Mouse (Mus musculus): Measurements from ENCODE around the gene Blzf1. TPM values are rescaled to one million over a fixed set of nuclear protein-coding genes. Genes with fewer than 3 reads are reported as not detected.

The Blzf1 gene
- 27.8 and 30.2 TPM in 2 replicates for polyA plus RNA-seq (2015; fragmentation: Nextera tagmentation; extraction: Ambion mirVana)

DNA sequence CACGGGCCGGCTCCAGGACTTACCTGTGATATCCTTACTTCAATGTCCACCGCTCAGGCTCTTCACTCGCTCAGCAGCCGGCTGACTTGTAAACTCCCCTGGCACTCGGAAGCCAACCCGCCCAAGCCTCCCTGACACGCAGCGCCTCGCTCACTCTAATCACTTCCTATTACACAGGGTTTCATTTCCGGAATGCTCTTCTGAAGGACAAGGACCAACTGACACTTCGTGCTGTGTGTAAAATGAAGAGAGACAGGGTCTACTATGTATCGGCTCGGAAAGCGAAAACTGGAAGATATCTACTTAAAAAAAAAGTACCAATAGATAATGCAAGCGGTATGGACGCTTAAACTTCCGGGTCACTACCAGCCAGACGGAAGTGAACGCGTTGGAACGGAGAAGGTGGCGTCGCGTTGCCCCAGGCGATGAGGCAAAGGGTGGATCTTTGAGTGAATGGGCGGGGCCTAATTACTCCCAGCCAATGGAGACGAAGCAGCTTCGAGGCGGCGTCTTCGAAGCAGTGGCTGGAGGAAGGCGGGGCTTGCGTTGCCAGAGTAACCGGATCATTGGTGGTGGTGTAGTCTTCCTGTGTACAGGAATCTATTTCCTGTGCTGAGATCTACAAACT, at the start of gene Blzf1:
TSS of gene Blzf1 (minus strand) at position 366 of the 628 bp plus-strand sequence.
- no peaks in the 10 kb centered on the region for H3K9me3 ChIP-seq (replicated peaks; ENCODE audit: control insufficient read depth, low read length)
- H3K4me2 ChIP-seq (ENCODE audit: low read depth, low read length), result peak within 1 kb of the TSS; percentile 76
- under 1% methylated on average over 35 of the region's 35 CpGs for WGBS
- peak; percentile 98 for ATAC-seq (replicated peaks; ENCODE audit: extremely low read depth, insufficient read depth, low FRiP score)
- H3K4me3 ChIP-seq (ENCODE audit: low read length), result peak within 1 kb of the TSS; percentile 81
- peaks cover 6% of the 10 kb centered on the region for H3K36me3 ChIP-seq (ENCODE audit: control insufficient read depth, insufficient read depth)
- H3K27me3 ChIP-seq (ENCODE audit: control insufficient read depth, insufficient read depth, low read length), result no peaks in the 10 kb centered on the region
- H3K27ac ChIP-seq (ENCODE audit: low read length), result peak within 1 kb of the TSS; percentile 66
- peaks cover 12% of the 10 kb centered on the region for H3K4me1 ChIP-seq (ENCODE audit: control insufficient read depth, insufficient read depth, low read length)
- peak within 1 kb of the TSS; percentile 82 for H3K9ac ChIP-seq (ENCODE audit: low read length)

DNA sequence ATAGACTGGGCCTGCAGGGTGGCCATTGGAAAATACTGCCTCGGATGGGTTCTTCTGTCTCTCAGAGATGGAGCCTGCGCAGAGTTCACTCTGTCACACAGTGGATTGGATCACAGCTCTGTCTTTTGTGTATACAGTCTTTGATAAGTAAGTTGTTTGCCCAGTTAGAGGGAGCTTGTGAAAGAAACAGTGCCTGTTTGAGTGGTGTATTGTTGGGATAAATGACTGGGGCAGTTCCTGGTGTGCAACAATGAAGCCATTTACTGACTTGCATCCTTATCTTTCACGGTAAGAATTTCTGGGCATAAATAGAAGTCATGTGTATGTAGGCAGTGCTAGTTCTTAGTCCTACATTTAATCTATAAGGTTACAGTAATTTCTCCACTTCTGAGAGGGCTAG, 46.2 kb upstream of the Blzf1 start:
- ATAC-seq (replicated peaks; ENCODE audit: extremely low read depth, insufficient read depth, low FRiP score), result no peak
- Histone ChIP-seq H3K36me3 (ENCODE audit: control insufficient read depth, insufficient read depth) (peaks cover 3% of the 10 kb centered on the region; the same call in 1 of the 2 replicates), H3K9ac (ENCODE audit: low read length) (no peak overlapping the region), H3K27ac (ENCODE audit: low read length) (no peak overlapping the region), H3K4me2 (ENCODE audit: low read depth, low read length) (no peak overlapping the region), H3K9me3 (replicated peaks; ENCODE audit: control insufficient read depth, low read length) (no peaks in the 10 kb centered on the region), H3K4me3 (ENCODE audit: low read length) (no peak overlapping the region), H3K27me3 (ENCODE audit: control insufficient read depth, insufficient read depth, low read length) (no peaks in the 10 kb centered on the region), H3K4me1 (ENCODE audit: control insufficient read depth, insufficient read depth, low read length) (no peaks in the 10 kb centered on the region)
- 53% methylated on average over 3 of the region's 3 CpGs for WGBS

DNA sequence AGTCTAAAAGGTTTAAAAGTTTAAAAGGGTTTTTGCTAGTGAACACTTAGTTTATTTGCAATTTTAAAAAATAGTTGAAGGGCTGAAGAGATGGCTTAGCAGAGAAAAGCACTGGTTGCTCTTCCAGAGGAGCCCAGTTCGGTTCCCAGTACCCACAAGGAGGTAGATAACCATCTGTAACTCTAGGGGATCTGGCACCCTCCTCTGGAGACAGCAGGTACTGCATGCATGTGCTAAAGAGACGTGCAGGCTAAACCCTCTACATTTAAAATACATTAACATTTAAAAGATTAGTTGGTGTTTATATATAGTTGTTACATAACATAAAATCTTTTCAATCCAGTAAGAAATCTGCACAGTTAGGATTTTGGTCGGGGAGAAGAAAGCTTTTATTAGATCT, 34.9 kb upstream of the Blzf1 start:
- Histone ChIP-seq H3K4me2 (ENCODE audit: low read depth, low read length) (no peak overlapping the region), H3K36me3 (ENCODE audit: control insufficient read depth, insufficient read depth) (peaks cover 7% of the 10 kb centered on the region; the same call in 1 of the 2 replicates), H3K9ac (ENCODE audit: low read length) (no peak overlapping the region), H3K27me3 (ENCODE audit: control insufficient read depth, insufficient read depth, low read length) (no peaks in the 10 kb centered on the region), H3K9me3 (replicated peaks; ENCODE audit: control insufficient read depth, low read length) (no peaks in the 10 kb centered on the region), H3K4me1 (ENCODE audit: control insufficient read depth, insufficient read depth, low read length) (peaks cover 5% of the 10 kb centered on the region), H3K4me3 (ENCODE audit: low read length) (no peak overlapping the region), H3K27ac (ENCODE audit: low read length) (no peak overlapping the region)
- ATAC-seq (replicated peaks; ENCODE audit: extremely low read depth, insufficient read depth, low FRiP score), result no peak
- WGBS, result 88% methylated on average over 3 of the region's 3 CpGs

DNA sequence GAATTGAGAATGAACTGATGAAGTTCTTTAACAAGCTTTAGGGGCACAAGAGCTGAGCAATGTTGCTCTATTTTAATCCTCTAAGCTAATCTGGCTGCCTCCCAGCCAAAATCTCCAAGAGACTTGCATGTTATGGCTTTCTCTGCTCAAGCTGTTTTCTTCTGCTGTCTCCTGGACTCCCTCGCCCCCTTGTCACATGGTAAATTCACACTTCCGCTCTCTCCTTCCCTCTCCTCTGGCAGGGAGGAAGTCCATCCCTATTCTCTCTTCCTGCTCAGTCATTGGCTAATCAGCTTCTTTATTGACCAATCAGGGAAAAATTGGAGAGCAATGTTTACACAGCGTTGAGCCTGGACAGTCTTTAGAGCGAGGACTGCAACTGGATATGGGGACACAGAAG, 28.6 kb upstream of the Blzf1 start:
- Histone ChIP-seq H3K36me3 (ENCODE audit: control insufficient read depth, insufficient read depth) (peaks cover 11% of the 10 kb centered on the region; the same call in 1 of the 2 replicates), H3K9me3 (replicated peaks; ENCODE audit: control insufficient read depth, low read length) (no peaks in the 10 kb centered on the region), H3K4me2 (ENCODE audit: low read depth, low read length) (no peak overlapping the region), H3K27me3 (ENCODE audit: control insufficient read depth, insufficient read depth, low read length) (no peaks in the 10 kb centered on the region), H3K27ac (ENCODE audit: low read length) (no peak overlapping the region), H3K9ac (ENCODE audit: low read length) (no peak overlapping the region), H3K4me3 (ENCODE audit: low read length) (no peak overlapping the region), H3K4me1 (ENCODE audit: control insufficient read depth, insufficient read depth, low read length) (peaks cover 5% of the 10 kb centered on the region)
- no peak for ATAC-seq (replicated peaks; ENCODE audit: extremely low read depth, insufficient read depth, low FRiP score)
- 75% methylated on average over 4 of the region's 4 CpGs for WGBS

DNA sequence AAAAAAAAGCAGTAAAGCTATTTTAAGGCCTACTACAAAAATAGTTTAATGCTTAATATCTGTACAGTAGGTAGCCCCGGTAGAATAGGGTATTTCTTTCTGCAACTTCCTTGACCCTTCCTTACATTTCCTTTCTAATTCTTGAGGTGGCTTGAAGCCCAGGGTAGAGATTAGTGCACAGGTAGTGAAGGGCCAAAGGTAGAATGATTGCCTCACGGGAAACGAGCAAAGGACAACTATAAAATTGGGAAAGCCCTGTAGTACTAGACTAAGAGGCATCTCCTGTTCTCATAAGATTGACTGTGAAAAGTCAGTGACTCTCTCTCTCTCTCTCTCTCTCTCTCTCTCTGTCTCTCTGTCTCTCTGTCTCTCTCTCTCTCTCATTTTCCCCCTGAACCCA, 28.1 kb upstream of the Blzf1 start:
- Histone ChIP-seq H3K9me3 (replicated peaks; ENCODE audit: control insufficient read depth, low read length) (no peaks in the 10 kb centered on the region), H3K4me1 (ENCODE audit: control insufficient read depth, insufficient read depth, low read length) (peaks cover 5% of the 10 kb centered on the region), H3K27ac (ENCODE audit: low read length) (no peak overlapping the region), H3K4me3 (ENCODE audit: low read length) (no peak overlapping the region), H3K9ac (ENCODE audit: low read length) (no peak overlapping the region), H3K27me3 (ENCODE audit: control insufficient read depth, insufficient read depth, low read length) (no peaks in the 10 kb centered on the region), H3K4me2 (ENCODE audit: low read depth, low read length) (no peak overlapping the region), H3K36me3 (ENCODE audit: control insufficient read depth, insufficient read depth) (peaks cover 9% of the 10 kb centered on the region; the same call in 1 of the 2 replicates)
- no peak for ATAC-seq (replicated peaks; ENCODE audit: extremely low read depth, insufficient read depth, low FRiP score)
- 86% methylated on average over 3 of the region's 3 CpGs for WGBS

DNA sequence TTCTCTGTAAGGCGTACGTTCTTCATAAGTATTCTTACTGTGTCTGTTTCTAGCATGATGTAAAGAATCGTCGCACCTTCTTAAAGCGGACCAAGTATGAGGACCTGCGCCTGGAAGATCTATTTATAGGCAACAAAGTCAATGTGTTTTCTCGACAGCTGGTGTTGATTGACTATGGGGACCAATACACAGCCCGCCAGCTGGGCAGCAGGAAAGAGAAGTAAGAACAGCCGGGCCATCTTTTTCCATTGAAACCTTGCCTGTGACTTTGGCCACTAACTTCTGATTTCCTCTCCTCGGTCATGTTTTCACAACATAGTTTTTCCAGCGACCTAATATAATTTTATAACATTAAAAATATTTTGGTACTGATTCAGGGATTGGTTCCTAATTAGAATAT, 25.3 kb upstream of the Blzf1 start:
- no peak overlapping the region for H3K4me2 ChIP-seq (ENCODE audit: low read depth, low read length)
- H3K4me3 ChIP-seq (ENCODE audit: low read length), result no peak overlapping the region
- H3K27me3 ChIP-seq (ENCODE audit: control insufficient read depth, insufficient read depth, low read length), result no peaks in the 10 kb centered on the region
- 65% methylated on average over 11 of the region's 11 CpGs for WGBS
- H3K36me3 ChIP-seq (ENCODE audit: control insufficient read depth, insufficient read depth), result peaks cover 9% of the 10 kb centered on the region; the same call in 1 of the 2 replicates
- H3K9me3 ChIP-seq (replicated peaks; ENCODE audit: control insufficient read depth, low read length), result no peaks in the 10 kb centered on the region
- ATAC-seq (replicated peaks; ENCODE audit: extremely low read depth, insufficient read depth, low FRiP score), result no peak
- no peak overlapping the region for H3K9ac ChIP-seq (ENCODE audit: low read length)
- H3K4me1 ChIP-seq (ENCODE audit: control insufficient read depth, insufficient read depth, low read length), result no peaks in the 10 kb centered on the region
- H3K27ac ChIP-seq (ENCODE audit: low read length), result no peak overlapping the region

DNA sequence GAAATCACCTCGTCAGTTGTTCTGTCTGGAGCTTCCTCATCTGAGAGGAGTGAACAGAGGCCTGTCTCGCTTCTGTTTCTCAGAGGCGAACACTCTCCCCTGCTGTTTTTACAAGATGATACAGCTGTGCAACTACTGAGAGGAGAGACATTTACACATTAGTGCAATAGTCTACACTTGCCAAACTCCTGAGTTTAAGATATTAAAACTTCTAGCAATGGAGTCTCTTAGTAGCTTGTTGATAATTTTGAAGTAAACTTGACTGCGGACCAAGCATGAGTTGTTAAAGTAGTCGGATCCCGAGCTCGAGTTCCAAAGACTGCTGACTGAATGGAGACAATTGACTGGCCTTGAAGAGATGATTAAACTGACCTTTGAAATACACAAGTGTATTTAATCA, 20.5 kb upstream of the Blzf1 start:
- no peaks in the 10 kb centered on the region for H3K36me3 ChIP-seq (ENCODE audit: control insufficient read depth, insufficient read depth)
- H3K9ac ChIP-seq (ENCODE audit: low read length), result no peak overlapping the region
- H3K4me1 ChIP-seq (ENCODE audit: control insufficient read depth, insufficient read depth, low read length), result no peaks in the 10 kb centered on the region; the same call in 1 of the 2 replicates
- whole genome bisulfite sequencing, result 66% methylated on average over 7 of the region's 7 CpGs
- H3K9me3 ChIP-seq (replicated peaks; ENCODE audit: control insufficient read depth, low read length), result no peaks in the 10 kb centered on the region
- H3K27ac ChIP-seq (ENCODE audit: low read length), result no peak overlapping the region; the same call in 1 of the 2 replicates
- no peaks in the 10 kb centered on the region for H3K27me3 ChIP-seq (ENCODE audit: control insufficient read depth, insufficient read depth, low read length)
- no peak for ATAC-seq (replicated peaks; ENCODE audit: extremely low read depth, insufficient read depth, low FRiP score)
- H3K4me2 ChIP-seq (ENCODE audit: low read depth, low read length), result no peak overlapping the region
- no peak overlapping the region for H3K4me3 ChIP-seq (ENCODE audit: low read length)

DNA sequence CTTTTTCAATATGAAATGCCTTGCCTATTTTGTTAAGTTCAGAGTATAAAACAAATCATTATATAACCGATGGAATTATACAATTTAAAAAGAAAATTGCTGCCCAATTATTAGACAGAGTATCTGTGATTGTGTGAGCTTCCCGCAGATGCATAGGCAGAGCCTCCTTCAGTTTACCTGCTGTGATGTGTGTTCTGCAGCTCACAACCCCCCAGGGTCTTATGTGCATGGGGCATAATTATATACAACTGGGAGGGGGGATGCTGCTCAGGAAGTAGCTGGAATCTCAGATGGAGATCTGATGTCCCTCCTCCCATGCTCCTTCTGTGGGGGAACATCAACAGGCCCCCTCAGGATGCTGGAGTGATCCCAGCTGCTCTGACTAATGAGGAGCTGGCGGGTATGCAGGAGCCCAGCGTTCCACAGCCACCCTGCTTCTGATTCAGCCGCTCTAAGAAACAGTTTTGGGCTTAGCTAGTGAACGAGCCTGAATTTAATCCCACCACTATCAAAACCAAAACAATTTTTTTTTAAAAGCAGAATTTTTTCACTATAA, 19.4 kb upstream of the Blzf1 start:
- H3K27me3 ChIP-seq (ENCODE audit: control insufficient read depth, insufficient read depth, low read length), result no peaks in the 10 kb centered on the region
- H3K27ac ChIP-seq (ENCODE audit: low read length), result no peak overlapping the region
- no peaks in the 10 kb centered on the region; the same call in 1 of the 2 replicates for H3K4me1 ChIP-seq (ENCODE audit: control insufficient read depth, insufficient read depth, low read length)
- no peaks in the 10 kb centered on the region for H3K9me3 ChIP-seq (replicated peaks; ENCODE audit: control insufficient read depth, low read length)
- no peak overlapping the region for H3K4me3 ChIP-seq (ENCODE audit: low read length)
- H3K4me2 ChIP-seq (ENCODE audit: low read depth, low read length), result no peak overlapping the region
- H3K36me3 ChIP-seq (ENCODE audit: control insufficient read depth, insufficient read depth), result no peaks in the 10 kb centered on the region
- no peak for ATAC-seq (replicated peaks; ENCODE audit: extremely low read depth, insufficient read depth, low FRiP score)
- 59% methylated on average over 6 of the region's 6 CpGs for WGBS
- no peak overlapping the region for H3K9ac ChIP-seq (ENCODE audit: low read length)

DNA sequence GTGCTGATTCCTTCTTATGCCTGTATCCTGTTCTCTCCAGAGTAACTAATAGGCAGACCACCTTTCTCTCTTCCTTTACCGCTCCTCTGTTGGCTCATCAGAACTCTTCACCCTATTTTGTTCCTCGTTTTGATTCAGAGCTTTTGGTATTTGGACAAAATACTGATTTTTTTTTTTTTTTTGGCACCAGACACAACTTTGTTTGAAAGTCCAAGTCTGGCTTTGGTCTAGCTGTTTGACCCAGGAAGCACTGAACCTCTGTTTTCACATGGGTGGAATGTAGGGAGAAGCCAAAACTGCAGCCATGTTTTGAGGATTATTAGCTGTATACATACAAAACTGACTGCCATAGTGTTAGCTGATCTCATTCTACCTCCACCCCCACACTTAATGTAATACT, 17.6 kb upstream of the Blzf1 start:
- 77% methylated on average over 2 of the region's 2 CpGs for WGBS
- H3K4me3 ChIP-seq (ENCODE audit: low read length), result no peak overlapping the region
- no peaks in the 10 kb centered on the region for H3K9me3 ChIP-seq (replicated peaks; ENCODE audit: control insufficient read depth, low read length)
- H3K9ac ChIP-seq (ENCODE audit: low read length), result no peak overlapping the region
- no peak overlapping the region for H3K4me2 ChIP-seq (ENCODE audit: low read depth, low read length)
- ATAC-seq (replicated peaks; ENCODE audit: extremely low read depth, insufficient read depth, low FRiP score), result no peak
- peaks cover 9% of the 10 kb centered on the region for H3K4me1 ChIP-seq (ENCODE audit: control insufficient read depth, insufficient read depth, low read length)
- no peaks in the 10 kb centered on the region for H3K36me3 ChIP-seq (ENCODE audit: control insufficient read depth, insufficient read depth)
- no peaks in the 10 kb centered on the region for H3K27me3 ChIP-seq (ENCODE audit: control insufficient read depth, insufficient read depth, low read length)
- no peak overlapping the region for H3K27ac ChIP-seq (ENCODE audit: low read length)

Measured in heart, embryonic 16.5 days (tissue).